In genomic region chr1:105989640-105989984, GRCm38 (mm10) we compare ENCODE assay signal across 7 mouse cellular contexts. TPM values are rescaled to one million over a fixed set of nuclear protein-coding genes. Genes with fewer than 3 reads are reported as not detected.
DNase-seq lines count a peak whose midpoint lies in the region; ATAC-seq and TF ChIP-seq lines count a peak whose summit lies in the region.

No protein-coding gene starts in this region.

- peaks cover 14% of the 10 kb centered on the region; the same call in 1 of the 2 replicates for H3K4me1 ChIP-seq in lung, postnatal 0 days (ENCODE audit: insufficient read depth, low read depth, low read length)
- peaks cover 31% of the 10 kb centered on the region for H3K4me1 ChIP-seq in embryonic facial prominence, embryonic 15.5 days
- peaks cover 43% of the 10 kb centered on the region for H3K4me1 ChIP-seq in limb, embryonic 10.5 days
- H3K4me1 ChIP-seq in neural tube, embryonic 12.5 days: peaks cover 23% of the 10 kb centered on the region

- peak overlapping the region; percentile 72 for H3K27ac ChIP-seq in lung, postnatal 0 days (ENCODE audit: low read length)
- peak overlapping the region; percentile 72; the same call in 1 of the 2 replicates for H3K27ac ChIP-seq in embryonic facial prominence, embryonic 15.5 days (replicated peaks)
- peak overlapping the region; percentile 92 for H3K27ac ChIP-seq in limb, embryonic 10.5 days
- no peak overlapping the region for H3K27ac ChIP-seq in neural tube, embryonic 12.5 days

- DNase-seq in lung, postnatal 0 days (ENCODE audit: low spot score): peak; percentile 30
- DNase-seq in lung, adult 18-20 months: no peak
- DNase-seq in limb, embryonic 10.5 days (ENCODE audit: low spot score): no peak
- no peak for DNase-seq in cerebellum, adult 9-11 months
- DNase-seq in right cerebral cortex, adult 2 months (ENCODE audit: low spot score in 2 of 2): no peak

- peak overlapping the region; percentile 71 for H3K9ac ChIP-seq in lung, postnatal 0 days (replicated peaks; ENCODE audit: low read depth)
- peak overlapping the region; percentile 68 for H3K9ac ChIP-seq in embryonic facial prominence, embryonic 15.5 days
- H3K9ac ChIP-seq in neural tube, embryonic 12.5 days: peak overlapping the region; percentile 47

- H3K36me3 ChIP-seq in lung, postnatal 0 days (ENCODE audit: insufficient read depth, low read length): no peaks in the 10 kb centered on the region
- no peaks in the 10 kb centered on the region for H3K36me3 ChIP-seq in embryonic facial prominence, embryonic 15.5 days
- no peaks in the 10 kb centered on the region for H3K36me3 ChIP-seq in limb, embryonic 10.5 days
- H3K36me3 ChIP-seq in neural tube, embryonic 12.5 days: no peaks in the 10 kb centered on the region

- TF ChIP-seq EP300 in lung, postnatal 0 days (IDR thresholded peaks at IDR 0.05): no peak

- peak overlapping the region; percentile 86 for H3K4me2 ChIP-seq in lung, postnatal 0 days (replicated peaks; ENCODE audit: low read depth, low read length)
- peak overlapping the region; percentile 73 for H3K4me2 ChIP-seq in embryonic facial prominence, embryonic 15.5 days (replicated peaks)
- H3K4me2 ChIP-seq in neural tube, embryonic 12.5 days (replicated peaks): peak overlapping the region; percentile 98

- H3K27me3 ChIP-seq in lung, postnatal 0 days (replicated peaks; ENCODE audit: insufficient read depth, low read length): no peaks in the 10 kb centered on the region
- no peaks in the 10 kb centered on the region for H3K27me3 ChIP-seq in embryonic facial prominence, embryonic 15.5 days
- H3K27me3 ChIP-seq in limb, embryonic 10.5 days (ENCODE audit: low read depth, poor library complexity, severe bottlenecking): peaks cover 9% of the 10 kb centered on the region; the same call in 1 of the 2 replicates
- H3K27me3 ChIP-seq in neural tube, embryonic 12.5 days (replicated peaks): no peaks in the 10 kb centered on the region

- ATAC-seq in lung, postnatal 0 days: no peak
- ATAC-seq in embryonic facial prominence, embryonic 15.5 days (ENCODE audit: insufficient number of reproducible peaks, low FRiP score, low TSS enrichment, low read depth): no peak
- ATAC-seq in neural tube, embryonic 12.5 days (ENCODE audit: low FRiP score, low read depth): peak; percentile 31

- H3K4me3 ChIP-seq in lung, postnatal 0 days (ENCODE audit: low read depth, low read length): peak overlapping the region; percentile 82
- peak overlapping the region; percentile 79 for H3K4me3 ChIP-seq in embryonic facial prominence, embryonic 15.5 days (replicated peaks)
- peak overlapping the region; percentile 85 for H3K4me3 ChIP-seq in limb, embryonic 10.5 days
- H3K4me3 ChIP-seq in neural tube, embryonic 12.5 days: peak overlapping the region; percentile 76

- no peaks in the 10 kb centered on the region for H3K9me3 ChIP-seq in lung, postnatal 0 days (ENCODE audit: low read length)
- H3K9me3 ChIP-seq in embryonic facial prominence, embryonic 15.5 days (replicated peaks): no peaks in the 10 kb centered on the region
- no peaks in the 10 kb centered on the region for H3K9me3 ChIP-seq in limb, embryonic 10.5 days (replicated peaks)
- H3K9me3 ChIP-seq in neural tube, embryonic 12.5 days: no peaks in the 10 kb centered on the region

- WGBS in lung, postnatal 0 days: 1% methylated on average over 13 of the region's 13 CpGs
- 2% methylated on average over 13 of the region's 13 CpGs for WGBS in embryonic facial prominence, embryonic 15.5 days
- 1% methylated on average over 13 of the region's 13 CpGs for WGBS in limb, embryonic 10.5 days
- WGBS in neural tube, embryonic 12.5 days: 2% methylated on average over 13 of the region's 13 CpGs

- TF ChIP-seq CTCF in lung, postnatal 0 days (IDR thresholded peaks at IDR 0.05): no peak

RNA-seq across cellular contexts. Expression of gene Zcchc2, which starts 0.6 kb away (rescaled TPM):
- polyA plus RNA-seq in lung, postnatal 0 days (2015; fragmentation: Nextera tagmentation; extraction: Ambion mirVana): 1.7 and 2.0 TPM in 2 replicates
- 2.4 and 2.6 TPM in 2 replicates for polyA plus RNA-seq in embryonic facial prominence, embryonic 15.5 days (2015; fragmentation: Nextera tagmentation; extraction: Ambion mirVana)
- 1.4 TPM in 2 replicates for polyA plus RNA-seq in limb, embryonic 10.5 days (2016; fragmentation: Nextera tagmentation; extraction: Ambion mirVana)
- polyA plus RNA-seq in neural tube, embryonic 12.5 days (2016; fragmentation: Nextera tagmentation; extraction: Ambion mirVana): 1.7 and 1.9 TPM in 2 replicates
